Mouse (Mus musculus) common myeloid progenitor, adult 5-6 weeks (primary cell): ENCODE data around the gene Ampd3. TPM values are rescaled to one million over a fixed set of nuclear protein-coding genes. Genes with fewer than 3 reads are reported as not detected.

Experiments used
- ATAC-seq: replicated peaks from 2 replicates; pipeline ENCODE4 v1.8.0; 2016; ENCODE audit warnings: low read depth, mild to moderate bottlenecking, moderate TSS enrichment, inconsistent platforms; ENCODE audit not compliant: poor library complexity, severe bottlenecking
- total RNA-seq: library from RNA; stranded (forward); fragments of 200-1000, 187-1606 nt; gene quantifications from 2 replicates; pipeline ENCODE4 v1.2.3, GENCODE M21; 2017

Gene Ampd3
- total RNA-seq, 1 experiment from 2014 or later: 17.3 TPM

DNA sequence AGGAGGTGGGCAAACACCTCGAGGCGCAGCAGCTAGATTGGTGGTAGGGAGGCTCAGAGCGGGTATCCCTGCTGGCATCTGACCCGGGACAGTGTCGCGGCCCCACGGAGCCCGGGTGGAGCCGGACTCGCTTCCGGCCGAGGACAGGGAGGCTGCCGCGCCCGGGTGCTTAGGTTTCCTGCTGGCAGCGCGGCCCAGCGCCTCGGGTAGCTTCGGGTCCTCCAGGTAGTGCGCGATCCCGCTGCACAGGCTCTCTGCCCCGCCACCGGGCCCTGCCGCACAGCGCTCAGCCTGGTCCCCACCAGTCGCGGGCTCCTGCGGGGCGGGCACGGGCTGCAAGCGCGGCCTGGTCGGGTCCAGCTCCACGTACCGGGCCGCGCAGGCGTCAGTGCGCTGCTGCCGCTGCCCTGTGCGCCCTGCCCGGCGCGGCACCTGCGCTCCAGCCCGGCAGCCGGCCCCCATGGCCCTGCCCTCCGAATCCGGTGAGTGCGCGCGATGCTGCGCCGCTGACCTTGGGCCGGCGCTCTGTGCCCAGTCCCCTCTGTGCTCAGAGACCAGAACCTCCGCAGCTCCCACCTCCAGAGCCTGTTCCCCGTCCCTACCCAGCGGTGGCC is 552 bp downstream of the Ampd3 start:
- no peak; the same call in none of the 2 replicates for ATAC-seq

DNA sequence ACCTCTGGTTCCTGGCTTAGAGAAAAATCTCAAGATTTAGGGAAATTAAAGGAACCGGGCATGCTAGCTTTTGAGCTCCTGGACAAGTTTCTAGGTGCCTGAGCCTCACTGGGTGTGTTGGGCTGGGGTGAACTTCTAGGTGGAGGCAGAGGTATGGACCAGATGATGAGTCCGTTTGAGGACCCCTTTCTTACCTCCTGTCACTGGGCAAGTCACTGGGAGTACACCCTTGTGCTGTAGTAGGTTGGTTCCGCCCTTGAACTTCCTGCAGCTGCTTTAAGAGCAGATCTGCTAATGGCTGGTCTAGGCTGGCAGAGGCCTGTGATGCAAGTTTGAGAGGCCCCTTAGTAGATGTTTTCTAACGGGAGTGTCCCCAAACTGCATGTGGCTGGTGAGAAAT is 1.1 kb downstream of the Ampd3 start:
- ATAC-seq: peak; percentile 39

DNA sequence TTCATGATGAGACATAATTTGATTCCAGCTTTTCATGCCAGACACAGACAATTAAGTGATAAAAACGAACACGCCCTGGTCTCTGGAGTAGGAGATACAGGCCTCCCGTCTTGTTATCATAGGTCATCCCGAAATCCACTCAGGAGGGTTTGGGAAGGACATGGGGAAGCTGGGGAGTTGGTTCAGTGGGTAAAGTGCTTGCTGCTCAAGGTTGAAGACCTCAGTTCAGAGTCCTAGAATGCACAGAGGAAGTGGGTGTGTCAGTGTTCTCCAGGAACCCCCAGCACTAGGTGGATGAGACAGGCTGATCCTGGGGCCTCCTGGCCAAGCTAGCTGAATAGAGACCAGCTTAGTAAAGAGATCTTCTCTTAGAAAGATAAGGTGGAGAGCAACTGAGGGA is 2.9 kb downstream of the Ampd3 start:
- no peak for ATAC-seq

DNA sequence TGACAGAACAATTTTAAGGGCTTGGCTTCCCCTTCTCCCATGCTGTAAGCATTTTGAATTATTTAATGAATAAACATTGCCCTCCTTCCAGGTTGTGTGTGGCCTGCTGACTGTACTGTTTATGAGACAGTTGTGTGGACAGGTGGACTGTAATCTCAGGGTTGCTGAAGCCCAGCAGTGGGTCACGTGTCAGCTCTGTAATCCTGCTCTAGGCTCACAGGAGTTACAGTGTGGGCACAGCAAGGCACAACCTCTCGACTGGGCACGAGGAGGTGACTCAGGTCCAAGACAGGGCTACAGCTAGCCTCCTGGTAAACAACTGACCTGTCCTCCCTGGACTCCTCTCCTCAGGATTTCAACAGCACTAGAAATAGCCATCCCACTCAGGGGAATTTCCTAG is 4.3 kb downstream of the Ampd3 start:
- ATAC-seq: no peak

DNA sequence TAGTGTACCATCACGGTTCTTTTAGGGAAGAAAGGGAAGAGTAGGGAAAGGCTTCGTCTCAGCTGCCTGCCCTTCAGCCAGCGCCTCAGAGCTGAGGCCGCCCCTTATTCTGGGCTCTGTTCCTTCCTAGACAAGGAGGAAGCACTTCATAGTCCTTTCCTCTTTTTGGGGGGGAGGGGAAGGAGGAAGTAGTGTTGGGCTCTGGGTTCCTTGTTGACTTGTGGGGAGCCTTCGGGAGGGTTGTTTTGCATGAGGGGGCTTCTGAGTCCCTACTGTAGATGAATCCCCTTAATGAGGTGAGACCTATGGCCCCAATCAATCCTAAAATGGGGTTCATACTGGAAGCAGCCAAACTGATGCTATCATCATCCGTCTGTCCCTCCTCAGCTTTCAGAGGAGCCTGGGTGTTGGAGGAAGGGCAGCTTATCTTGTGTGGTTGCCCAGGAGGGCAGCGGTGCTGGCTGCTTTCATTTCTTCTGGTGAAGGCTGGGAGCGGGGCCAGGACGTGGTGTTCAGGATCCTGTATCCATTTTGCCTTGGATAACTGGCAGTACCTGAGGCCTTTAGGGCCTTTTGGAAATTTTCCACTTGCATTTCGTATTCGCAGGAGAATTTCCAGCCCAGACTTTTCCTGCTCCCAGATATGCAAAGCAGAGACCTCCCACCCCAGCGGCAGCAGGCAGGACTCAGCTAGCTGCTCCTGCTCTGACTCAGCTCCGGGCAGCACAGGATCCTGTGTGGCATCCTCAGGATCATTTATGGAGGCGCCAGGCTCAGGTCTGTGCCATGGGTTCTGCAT is 5.4 kb downstream of the Ampd3 start:
- peak; percentile 58 for ATAC-seq

DNA sequence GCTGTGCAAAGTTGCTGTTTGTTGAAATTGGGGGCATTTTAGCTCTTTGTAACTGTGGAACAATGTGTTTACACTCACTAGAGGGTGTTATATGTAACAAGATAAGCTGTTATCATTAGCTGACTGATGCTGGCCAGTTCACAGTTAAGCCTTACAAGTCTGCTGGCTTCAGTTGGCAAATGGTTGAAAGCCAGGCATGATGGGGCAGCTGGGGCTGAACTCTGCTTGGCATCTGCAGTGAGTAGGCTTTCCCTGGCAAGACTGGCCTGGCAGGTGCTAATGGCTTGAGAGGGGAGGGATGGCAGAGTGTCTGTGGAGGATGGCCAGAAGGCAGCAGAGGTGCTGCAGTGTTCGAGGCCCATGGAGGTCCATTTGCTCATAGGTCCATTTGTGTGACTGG is 6.1 kb downstream of the Ampd3 start:
- no peak for ATAC-seq

DNA sequence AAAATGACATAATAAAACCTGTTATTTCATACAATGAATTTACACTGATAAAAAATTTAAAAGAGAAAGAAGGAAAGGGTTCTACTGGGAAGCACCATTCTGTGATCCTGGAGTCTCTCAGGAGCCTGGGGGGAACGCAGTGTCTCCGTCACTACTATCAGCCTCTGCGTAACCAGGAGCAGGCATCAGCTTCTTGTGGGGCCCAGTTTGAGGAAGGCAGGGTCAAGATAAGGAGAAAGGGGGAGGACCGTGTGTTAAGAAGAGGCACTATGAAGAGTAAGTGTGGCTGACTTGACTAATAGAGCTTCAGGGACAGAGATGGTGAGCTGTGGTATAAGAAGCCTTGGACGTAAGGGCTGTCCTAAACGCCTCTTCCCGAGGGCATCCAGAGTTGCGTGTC is 6.7 kb downstream of the Ampd3 start:
- peak; percentile 61 for ATAC-seq

DNA sequence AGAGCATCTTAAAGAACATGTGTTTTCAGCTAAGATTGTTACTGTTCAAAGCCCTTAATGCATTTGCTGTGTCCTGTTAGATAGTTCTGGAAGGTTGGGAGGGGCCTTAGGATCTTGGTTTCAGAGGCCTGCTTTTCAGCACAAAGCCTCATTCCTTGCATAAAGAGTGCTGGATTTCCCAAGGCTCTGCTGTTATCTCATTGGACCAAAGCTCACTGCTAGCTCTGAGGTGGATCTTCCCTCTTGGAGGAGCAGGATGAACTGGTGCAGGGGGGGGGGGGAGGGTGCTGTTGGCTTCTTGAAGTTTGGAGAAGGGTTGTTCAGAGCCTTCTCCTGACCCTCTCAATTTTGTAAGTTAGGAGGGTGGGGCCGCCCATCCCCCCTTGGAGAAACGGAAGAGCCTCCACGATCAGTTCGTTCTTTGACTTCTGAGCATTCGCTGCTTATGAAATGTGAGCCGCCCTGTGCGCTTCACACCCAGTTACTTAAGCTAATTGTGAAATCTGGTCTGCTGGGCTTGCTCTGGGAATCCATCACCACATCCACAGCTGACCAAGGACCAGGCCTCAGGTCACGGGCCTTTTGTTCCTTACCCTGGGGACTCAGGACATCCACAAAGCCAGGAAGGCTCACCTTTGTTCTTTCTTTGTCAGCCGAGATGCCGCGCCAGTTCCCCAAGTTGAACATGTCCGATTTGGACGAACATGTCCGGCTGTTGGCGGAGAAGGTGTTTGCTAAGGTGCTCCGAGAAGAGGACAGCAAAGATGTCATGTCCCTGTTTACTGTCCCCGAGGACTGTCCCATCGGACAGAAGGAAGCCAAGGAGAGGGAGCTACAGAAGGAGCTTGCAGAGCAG is 9.4 kb downstream of the Ampd3 start:
- ATAC-seq: no peak

DNA sequence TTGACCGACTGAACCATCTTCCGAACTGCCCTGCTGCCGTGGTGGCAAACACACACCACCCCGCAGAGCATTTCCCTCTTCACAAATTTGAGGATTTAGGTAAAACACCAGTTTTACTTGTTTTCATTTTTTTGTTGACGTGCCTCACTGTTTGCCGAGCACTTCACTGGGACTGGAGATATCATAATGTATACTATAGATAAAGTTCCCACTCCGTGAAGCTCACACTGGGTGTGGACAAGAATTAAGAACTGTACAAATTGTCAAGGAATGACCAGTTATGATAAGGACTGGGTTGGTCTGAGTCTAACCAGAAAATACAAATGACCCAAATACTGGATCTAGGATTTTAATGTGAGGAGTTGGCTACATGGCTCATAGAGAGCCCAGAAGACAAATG is 10.9 kb downstream of the Ampd3 start:
- ATAC-seq: no peak

DNA sequence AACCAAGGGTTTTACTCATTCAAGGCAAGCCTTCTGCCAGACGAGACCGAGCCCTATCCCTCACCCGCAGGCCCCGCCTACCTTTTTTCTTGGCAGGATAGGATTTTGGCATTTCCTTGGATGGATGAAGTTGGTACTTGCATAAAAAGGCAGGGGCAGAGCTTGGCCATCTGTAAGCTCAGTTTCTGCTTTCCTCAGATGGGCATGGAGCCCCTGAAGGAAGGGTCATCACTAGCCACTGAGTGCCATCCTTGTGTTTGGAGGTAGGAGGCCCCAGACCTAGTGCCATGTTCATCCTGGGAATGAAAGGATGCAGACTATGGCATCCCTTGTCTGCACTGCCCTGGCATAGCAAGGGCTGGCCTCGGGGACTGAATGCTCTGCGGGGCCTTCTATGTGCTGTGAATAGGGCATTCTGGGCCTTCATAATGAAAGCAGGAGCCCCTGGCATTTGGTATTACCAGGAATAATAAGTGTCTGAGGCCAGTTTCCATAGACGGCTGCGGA is 11.7 kb downstream of the Ampd3 start:
- ATAC-seq: no peak

DNA sequence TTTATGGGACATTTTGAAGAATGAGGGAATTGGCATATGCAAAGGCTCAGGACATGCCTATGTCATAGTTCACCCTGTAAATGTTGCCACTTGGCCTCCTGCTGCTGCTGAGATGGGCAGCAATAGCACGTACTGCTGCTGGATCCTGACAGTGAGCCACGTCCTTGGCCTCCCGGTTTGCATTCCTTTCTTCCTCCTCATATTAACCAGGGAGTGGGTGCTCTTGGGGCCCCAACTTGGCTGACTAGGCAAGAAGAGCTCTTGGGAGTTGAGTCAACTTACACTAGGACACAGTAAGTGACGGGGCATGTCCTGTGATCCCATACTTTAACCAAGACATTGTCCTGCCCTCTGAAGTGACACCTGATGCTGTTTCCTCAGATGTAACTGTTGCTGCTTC is 12.5 kb downstream of the Ampd3 start:
- ATAC-seq: no peak

DNA sequence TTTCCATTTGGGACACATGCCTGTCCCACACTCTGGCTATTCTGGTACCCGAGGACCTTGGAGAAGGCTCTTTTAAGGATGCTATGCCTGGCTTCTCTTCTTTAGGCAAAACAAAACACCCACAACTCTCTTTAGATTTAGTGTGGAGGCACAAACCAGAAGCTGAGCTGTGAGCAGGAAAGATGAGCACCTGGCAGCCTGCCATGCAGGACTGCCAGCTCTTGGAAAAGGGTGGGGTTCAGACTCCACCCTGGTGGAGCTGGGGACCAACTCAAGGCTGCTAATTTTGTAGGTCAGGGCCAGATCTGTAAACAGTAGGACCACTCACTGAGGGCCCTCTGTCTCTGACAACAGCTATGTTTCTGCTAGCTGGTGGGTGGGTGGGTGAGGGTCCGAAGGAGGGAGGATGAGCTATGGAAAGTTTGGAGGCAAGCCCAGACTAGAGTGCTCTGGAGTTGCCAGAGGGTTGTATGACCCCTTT is 13.3 kb downstream of the Ampd3 start:
- ATAC-seq: no peak

DNA sequence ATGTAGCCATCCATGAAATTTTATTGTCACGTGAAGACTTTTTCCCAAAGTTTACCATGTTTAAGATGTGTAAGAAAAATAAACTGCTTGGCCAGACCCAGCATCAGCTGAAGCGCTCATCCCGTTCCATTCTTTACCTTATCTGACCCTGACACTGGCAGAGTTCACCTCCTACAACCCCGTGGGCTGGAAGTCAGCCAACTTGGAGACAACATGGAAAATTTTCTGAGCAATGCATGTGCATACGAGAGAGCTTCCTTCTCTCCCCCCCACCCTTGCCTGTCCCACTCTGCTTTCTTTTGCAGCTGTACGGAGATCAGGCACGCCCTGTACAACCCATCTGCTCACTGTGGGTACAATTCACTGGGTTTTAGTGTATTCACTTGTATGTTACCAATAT is 14.1 kb downstream of the Ampd3 start:
- peak; percentile 33; the same call in 1 of the 2 replicates for ATAC-seq

DNA sequence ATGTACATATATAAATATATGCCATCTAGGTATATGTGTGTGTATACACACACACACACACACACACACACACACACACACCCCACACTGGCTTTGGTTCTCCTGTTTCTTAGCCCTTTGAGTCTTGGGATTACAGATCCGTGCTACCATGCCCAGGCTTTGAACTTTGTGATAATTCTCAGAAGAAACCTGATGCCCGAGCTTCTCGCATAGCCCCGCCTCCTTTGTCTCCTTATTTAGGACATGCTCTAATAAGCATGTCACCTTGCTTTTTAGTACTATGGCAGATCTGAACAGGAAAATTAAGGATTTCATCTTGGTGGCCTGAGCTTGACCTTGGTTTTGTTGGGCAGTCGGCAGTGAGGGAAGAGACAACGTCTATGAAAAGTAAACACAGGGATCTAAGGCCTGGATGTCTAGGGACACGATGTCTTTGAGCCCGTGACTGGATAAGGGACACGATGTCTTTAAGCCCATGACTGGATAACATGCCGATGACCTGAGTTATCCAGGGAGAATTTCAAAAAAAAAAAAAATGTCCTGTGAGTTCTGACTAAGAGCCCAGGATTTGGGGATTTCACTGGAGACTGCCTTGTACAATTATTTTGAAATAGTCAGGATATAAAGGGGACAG is 15.0 kb downstream of the Ampd3 start:
- no peak for ATAC-seq

DNA sequence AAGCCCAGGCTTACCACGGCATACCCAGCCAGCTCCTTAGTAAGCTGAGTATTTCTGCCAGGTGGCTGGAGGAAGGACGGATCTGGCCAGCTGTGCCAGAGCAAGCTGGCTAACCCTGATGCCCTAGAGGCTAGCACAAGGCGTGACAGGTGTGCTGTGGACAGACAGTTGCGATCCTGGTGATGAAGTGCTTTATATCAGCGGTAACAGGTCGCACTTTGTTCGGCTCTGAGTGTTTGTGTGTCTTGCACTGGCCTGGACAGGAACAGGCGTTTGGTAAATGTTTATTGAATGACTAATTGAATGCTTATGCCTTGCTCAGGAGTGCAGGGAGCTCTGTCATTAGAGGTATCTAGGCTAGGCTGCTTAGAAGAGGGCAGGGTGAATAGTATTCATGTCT is 17.0 kb downstream of the Ampd3 start:
- no peak for ATAC-seq

DNA sequence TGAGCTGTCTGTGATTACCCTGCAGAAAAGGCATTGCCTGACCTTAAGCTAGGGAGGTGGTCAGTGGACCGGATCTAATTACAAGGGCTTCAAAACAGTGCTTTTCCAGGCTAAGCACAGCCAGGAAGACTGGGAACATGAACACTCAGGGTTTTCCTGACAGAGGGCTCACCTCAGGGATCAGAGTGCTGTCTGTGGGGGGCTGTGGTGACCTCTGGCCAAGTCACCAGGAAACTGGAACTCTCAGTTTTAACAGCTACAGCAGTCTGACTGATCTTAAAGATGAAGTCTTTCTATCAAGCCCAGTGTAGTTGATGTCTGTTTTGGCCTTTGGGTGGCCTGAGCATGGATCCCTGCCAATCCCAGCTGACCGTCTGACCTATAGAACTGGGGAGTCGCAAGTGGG is 17.7 kb downstream of the Ampd3 start:
- no peak for ATAC-seq

DNA sequence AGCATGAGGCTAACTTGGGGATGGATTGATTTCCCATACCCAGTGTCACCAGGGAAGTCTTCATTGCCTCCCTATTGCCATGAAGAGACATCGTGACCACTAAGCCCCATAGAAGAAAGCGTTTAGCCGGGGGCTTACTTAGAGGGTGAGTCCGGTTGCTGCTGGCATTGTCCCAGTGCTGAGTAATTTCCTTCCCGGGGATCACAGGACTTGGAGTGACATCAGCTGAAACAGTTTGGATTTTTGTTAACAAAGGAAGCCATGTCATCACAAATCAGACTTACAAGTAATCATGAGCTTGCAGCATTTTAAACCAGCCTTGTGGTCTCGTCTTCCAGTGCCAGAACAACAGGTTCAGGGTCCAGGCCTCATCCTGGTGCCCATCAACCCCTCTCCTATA is 19.3 kb downstream of the Ampd3 start:
- no peak for ATAC-seq

DNA sequence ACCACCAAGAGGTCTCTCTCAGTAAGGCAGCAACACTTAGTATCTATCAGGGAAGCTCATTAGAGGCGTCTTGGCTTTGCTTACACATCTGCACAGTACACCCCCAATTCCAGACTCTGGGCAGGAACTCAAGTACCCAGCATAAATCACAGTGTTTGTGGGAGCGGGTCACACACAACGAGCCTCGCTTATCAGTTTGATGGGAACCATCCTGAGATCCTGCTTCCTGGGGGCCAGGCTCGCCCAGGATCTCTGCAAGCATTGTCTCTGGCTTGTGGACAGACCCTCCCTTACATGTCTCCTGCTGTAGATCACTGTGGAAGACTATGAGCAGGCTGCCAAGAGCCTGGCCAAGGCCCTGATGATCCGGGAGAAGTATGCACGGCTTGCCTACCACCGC is 22.9 kb downstream of the Ampd3 start:
- ATAC-seq: no peak

DNA sequence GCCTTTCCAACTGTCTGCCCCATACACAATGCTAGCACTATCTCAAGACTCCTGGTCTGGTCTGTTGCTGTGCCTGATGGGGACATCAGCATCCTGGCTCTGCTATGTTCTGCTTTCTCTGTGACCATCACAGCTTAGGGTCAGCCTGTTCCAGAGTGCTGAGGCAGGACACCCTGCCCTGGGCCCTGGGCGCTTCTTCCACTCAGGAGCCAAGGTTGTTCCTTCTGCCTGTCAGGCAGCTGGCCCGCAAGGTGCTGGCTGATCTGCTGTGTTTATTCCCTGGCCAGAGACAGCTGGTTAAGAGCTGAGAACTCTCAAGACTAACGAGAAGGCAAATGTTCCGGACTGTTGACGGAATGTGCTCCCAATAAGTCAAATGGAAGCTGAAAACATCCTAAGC is 24.2 kb downstream of the Ampd3 start:
- no peak for ATAC-seq

DNA sequence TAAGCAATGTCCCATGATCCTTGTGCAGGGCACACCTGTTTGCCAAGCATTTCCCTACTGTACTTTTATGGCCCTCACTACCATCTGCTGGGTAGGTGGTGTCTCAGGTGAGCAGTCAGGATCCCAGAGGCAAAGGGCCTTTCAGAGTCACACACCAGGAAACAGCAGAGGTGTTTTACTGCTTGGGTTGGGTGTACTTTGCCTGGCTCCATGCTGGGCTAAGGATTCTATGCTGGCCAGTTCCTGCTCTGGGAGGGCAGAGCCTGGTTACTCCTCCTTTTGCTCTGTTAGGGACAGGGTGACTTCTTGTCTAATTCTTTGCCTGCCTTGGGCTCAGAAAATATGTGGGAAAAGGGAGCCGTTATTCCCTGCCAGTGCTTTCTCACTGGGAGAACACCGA is 24.8 kb downstream of the Ampd3 start:
- ATAC-seq: no peak
